Mouse (Mus musculus) induced T-regulatory cell, adult 2 months (primary cell): ENCODE results near the gene Zdhhc8.

Experiments used
- DNase-seq: peaks from one replicate; pipeline ENCODE4 v3.0.0-alpha.2; 2012; ENCODE audit warnings: low read depth

Gene Zdhhc8

DNA sequence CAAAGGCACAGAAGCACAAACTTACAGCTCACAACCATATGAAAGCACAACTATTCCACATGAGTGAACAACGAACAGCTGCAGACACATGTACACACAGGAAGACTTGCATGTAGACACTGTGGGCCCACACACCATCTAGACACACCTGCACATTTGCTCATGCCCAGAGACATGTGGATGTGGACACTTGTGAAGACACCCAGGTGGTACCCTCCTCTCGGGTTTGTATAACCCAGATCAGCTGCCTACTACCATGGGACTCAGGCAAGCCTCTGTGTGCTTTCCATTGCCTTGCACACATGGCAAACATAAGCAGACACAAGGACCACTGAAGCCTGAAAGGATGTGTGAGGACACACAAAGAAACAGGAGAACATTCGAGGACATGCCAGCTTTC is 3.9 kb downstream of the Zdhhc8 start:
- no peak for DNase-seq

DNA sequence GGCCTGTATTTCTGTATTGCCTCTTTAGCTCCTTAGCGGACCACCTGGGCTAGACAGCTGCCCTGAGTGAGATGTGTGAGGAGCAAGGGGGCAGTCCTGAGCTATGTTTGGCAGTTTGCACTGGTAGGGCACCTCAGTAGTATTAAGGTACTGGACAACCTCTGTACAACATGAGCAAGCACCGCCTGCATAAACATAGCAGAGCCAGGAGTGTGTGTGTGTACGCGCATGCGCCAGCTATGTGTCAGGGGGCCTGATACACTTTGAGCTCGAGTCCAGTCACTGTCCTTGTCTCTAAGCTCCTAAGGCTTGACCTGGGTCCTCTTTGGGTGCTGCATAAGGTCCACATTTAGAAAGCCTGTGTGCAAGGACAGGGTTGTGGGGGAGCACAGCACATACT is 4.3 kb downstream of the Zdhhc8 start:
- no peak for DNase-seq

- DNase-seq, result no peak
Observed at GRCm38 (mm10) chr16:18229622-18230021, 5.3 kb downstream of the Zdhhc8 start.

DNA sequence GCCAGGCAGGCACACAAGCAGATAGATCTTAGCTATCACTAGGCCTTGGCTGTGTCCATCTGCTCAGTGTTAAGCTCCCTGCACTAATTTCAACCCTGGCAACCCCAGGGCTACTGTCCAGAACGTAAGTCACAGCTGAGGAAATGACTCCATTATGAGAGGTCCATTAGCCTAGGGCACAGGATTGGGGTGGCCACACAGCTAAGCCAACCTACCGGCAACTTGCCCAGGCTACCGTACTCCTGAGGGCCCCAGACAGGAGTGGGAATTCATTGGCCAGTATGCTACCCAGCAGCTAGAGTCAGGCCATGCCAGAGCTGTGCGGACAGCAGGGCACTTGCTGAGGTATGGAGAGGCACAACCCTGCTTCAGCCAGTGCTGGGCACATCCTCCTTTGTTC is 6.1 kb downstream of the Zdhhc8 start:
- DNase-seq, result no peak

DNA sequence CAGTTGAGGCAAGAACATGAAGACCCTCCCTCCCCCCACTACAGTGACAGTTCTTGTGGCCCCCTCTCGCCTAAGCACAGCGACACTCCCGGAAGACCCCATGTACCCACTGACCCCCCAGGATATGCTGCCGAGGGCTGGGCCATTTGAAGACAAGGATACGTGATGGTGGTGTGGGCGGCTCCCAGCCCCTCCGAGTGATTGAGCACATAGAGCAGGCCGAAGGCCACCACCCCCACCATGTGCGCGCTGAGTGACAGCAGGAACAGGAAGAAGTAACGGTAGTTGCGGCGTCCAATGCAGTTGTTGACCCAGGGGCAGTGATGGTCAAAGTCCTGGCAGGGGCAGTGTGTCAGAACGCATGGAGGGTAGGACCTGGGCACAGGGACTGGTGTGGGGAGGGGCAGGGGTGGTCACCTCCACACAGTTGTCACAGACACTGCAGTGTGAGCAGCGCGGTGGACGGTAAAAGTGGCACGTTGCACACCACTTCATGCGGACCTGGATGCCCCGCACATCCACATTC is 7.0 kb downstream of the Zdhhc8 start:
- DNase-seq, result no peak

DNA sequence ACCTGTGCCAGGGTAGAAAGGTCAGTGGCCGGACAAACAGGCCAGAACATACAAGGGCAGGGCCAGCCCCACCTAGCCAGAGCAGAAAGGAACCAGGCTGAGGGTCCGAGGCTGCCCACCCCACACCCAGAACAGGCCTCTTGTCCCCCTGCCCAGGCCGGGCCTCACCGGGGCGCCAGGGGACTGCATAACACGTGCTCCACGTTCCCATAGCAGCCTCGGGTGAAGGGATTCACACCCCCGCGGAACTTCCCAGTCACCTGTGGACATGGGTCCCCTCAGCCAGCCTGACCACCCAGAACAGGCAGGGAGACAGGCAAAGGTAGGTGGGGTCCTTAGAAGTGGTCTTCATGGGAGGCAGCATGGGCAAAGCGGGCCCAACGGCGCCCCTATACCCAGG is 7.7 kb downstream of the Zdhhc8 start:
- DNase-seq, result no peak

DNA sequence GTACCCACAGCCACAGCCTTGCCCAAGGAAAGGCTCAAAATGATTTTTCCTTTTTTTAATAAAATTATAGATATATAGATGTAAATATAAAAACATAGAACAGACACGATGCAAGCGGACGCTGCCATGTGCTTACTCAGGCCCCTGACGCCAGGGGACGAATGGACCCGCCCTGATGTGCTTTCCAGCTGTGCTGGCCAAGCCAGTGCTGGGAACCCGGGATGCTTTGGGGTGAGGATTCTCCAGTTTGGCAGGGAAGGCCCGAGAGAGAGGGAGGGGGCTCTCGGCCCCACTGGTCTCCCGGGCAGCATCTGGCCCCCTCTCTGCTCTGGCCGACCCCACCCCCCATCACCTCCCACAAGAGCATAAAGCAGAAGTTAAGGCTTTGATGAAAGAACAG is 12.7 kb downstream of the Zdhhc8 start:
- DNase-seq, result no peak

DNA sequence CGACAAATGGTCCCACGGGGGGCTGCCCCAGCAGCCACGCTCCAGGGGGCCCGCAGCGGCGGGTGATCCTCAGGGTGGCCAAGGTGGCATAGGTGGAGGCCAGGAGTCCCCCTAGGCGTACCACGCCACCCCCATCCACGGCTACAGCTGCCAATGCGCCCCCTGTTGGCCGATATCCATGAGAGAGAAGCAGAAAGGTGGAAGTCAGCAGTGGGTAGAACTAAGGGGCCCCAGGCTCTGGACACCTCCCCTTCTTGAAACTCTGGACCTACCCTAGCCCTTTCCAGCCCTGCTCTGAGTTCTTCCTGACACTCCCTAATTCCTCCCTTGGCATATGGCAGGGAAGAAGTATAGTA is 13.4 kb downstream of the Zdhhc8 start:
- no peak for DNase-seq

- DNase-seq, result no peak
Observed at GRCm38 (mm10) chr16:18220856-18221542, 13.9 kb downstream of the Zdhhc8 start.

GRCm38 (mm10) chr16:18220001-18220400 is 14.9 kb downstream of the Zdhhc8 start:
- DNase-seq, result no peak

GRCm38 (mm10) chr16:18218580-18218996 is 16.3 kb downstream of the Zdhhc8 start:
- DNase-seq, result no peak

DNA sequence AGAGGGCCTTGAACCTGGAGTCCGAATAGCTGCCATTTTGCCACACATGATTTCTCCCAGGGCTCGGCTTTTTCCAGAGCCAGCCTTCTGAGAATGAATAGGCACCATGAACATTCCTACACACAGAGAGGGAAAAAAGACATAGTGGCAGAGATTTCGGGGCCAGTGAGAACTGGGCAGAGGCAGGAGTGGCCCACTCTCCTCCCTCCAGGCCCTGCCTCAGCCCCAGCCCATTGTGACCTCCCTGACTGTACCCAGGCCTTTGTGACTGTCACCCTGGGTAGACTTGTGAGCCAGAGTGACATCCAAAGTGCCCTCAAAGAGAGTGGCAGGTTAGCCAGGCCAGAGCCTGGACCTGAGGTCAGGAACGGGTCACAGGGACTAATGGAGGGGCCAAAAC is 17.4 kb downstream of the Zdhhc8 start, which contains the start of gene Ccdc188:
Gene Ccdc188 (plus strand): TSS at position 301 of the 400 bp plus-strand sequence.
- no peak for DNase-seq

DNA sequence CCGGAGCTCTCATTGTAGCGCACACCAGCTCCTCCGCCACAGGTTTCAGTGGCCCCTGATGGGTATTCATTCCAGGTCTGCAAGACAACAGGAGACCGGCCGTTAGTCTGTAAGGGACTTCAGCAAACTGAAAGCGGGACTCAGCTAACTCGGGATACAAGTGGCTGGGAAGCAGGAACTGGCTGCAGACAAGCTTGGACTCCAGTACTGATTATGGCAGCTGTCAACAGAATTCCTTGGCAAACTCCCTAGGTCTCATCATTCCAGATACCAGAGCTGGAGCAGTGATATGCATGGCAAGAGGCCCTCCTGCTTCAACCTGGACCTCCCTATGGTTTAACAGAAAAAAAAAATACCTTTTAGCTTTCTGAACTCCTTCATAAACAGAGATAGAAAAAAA is 20.1 kb downstream of the Zdhhc8 start:
- DNase-seq, result no peak

DNA sequence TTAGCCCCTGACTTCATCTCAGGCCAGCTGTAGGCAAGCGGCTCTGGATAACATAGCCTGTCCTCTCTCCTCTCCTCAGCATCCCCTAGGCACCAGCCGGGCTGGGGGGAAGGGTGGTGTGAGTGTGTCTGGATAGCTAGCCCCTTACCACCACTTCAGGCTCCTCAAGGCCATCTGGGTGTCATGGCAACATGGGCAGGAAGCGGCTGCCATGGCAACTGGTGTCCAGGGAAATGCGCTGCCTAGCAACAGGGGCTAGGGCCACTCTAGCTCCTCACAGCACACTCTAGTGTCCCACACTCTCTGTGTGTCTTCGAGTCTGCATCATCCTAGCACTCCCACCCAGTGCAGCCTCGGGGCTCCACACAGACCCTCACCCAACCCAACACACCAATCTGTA is 21.2 kb downstream of the Zdhhc8 start:
- DNase-seq, result no peak

GRCm38 (mm10) chr16:18211417-18212171 is 23.3 kb downstream of the Zdhhc8 start:
- DNase-seq, result peak; percentile 75

- DNase-seq, result peak; percentile 62
Observed at GRCm38 (mm10) chr16:18210701-18211416, 24.1 kb downstream of the Zdhhc8 start.

DNA sequence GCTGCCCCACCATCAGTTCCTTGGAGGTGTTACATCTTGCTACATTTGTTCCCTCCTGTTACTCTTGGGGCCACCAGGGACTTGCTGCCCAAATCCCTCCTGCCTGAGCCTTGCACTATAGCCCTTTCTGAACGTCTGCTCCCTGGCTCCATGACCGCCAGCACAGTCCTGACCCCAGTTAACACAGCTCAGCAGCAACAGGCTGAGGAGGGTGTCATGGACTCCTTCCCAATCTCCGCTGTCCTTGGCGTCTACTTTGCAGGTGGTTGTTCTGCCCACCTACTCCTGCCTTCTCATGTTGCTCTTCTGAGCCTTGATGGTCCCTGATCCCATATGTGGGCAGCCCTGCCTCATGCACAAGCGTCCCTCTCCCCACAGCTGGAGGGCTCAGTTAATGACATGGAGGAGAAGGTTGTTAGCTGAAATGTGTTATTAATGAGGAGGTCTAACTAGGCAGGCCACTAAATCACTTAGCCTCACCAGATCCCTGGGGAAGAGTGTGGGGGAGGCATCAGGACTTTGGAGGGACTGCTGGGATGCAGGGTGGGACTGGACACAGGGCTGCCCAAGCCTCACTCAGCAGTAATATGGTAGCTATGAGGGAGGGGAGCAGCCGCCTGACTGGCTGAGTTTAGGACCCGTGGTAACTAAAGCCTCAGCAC is 31.4 kb downstream of the Zdhhc8 start:
- no peak for DNase-seq

GRCm38 (mm10) chr16:18202061-18202460 is 32.9 kb downstream of the Zdhhc8 start:
- DNase-seq, result no peak

DNA sequence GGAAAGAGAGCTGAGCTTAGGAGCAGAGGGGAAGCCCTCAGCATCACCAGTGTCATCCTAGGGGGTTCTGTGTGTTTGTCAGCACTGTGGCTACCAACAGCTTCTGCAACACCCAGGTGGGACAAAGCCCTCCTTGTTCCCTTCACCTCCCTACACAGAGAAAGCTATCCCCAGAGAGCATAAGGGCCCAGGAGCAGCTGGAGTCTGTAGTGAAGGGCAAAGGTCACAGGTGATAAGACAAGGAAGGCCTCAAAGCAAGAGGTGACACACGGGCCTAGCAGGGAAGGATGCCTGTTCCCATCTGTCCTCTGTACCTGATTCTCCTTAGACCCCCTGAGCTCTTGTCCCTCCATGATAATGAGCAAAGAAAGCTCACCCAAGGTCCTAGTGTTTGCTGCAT is 33.3 kb downstream of the Zdhhc8 start:
- no peak for DNase-seq

- DNase-seq, result no peak
Observed at GRCm38 (mm10) chr16:18200062-18200461, 34.9 kb downstream of the Zdhhc8 start.

GRCm38 (mm10) chr16:18198365-18199098 is 36.4 kb downstream of the Zdhhc8 start:
- DNase-seq, result no peak

DNA sequence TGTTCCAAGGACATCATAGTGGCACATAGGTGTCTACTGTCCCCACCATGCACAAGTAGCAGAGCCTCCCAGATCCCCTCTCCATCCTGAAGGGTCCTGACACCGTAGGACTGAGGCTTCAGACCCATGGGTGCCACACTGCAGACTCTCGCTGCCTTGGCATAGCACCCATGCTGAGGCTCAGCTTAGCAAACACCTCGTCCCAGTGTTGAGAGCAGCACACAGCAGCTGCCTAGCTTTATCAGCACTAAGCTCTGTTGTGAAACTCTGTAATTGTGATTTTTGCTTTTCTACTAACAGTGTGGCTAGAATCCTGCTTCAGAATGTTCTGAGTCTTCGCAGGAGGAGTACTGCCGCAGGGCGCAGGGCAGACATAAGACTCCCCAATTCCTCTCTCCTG is 37.1 kb downstream of the Zdhhc8 start:
- no peak for DNase-seq
